ENCODE assay signal across 9 mouse cellular contexts in genomic region chr11:96272024-96272921, GRCm38 (mm10). TPM values are rescaled to one million over a fixed set of nuclear protein-coding genes. Genes with fewer than 3 reads are reported as not detected.
A peak's percentile ranks its signal among the peaks of the same experiment; 100 is the strongest.
DNase-seq lines count a peak whose midpoint lies in the region; ATAC-seq lines count a peak whose summit lies in the region.
"Had no signal": no experiment of that assay in that cellular context is flagged by ENCODE, and none has a peak within 500 bp of the region (broad histone marks: within the 10 kb centered on the region; RNA-seq: fewer than 3 reads in every experiment).

No protein-coding gene starts in this region.

- no peaks in the 10 kb centered on the region for H3K9me3 ChIP-seq in heart, embryonic 10.5 days
- H3K9me3 ChIP-seq in embryonic facial prominence, embryonic 13.5 days, result no peaks in the 10 kb centered on the region
- H3K9me3 ChIP-seq in limb, embryonic 10.5 days (replicated peaks), result no peaks in the 10 kb centered on the region

- no peak for DNase-seq in heart, embryonic 10.5 days (ENCODE audit: low spot score)
- DNase-seq in heart, adult 8-10 months (ENCODE audit: low spot score), result no peak
- DNase-seq in 3134 (ENCODE audit: extremely low read depth, insufficient read length, low spot score), result peak; percentile 79
- DNase-seq in limb, embryonic 10.5 days (ENCODE audit: low spot score), result peak; percentile 69
- no peak for DNase-seq in cerebellum, postnatal 4 days (ENCODE audit: low spot score in 2 of 2)
- DNase-seq in right cerebral cortex, adult 18-20 months, result no peak
- no peak for DNase-seq in thymus, postnatal 14 days

- peaks cover 18% of the 10 kb centered on the region for H3K4me1 ChIP-seq in heart, embryonic 10.5 days
- peaks cover 10% of the 10 kb centered on the region; the same call in 1 of the 2 replicates for H3K4me1 ChIP-seq in embryonic facial prominence, embryonic 13.5 days
- peaks cover 50% of the 10 kb centered on the region for H3K4me1 ChIP-seq in limb, embryonic 10.5 days

- under 1% methylated on average over 58 of the region's 58 CpGs for WGBS in heart, embryonic 10.5 days
- WGBS in embryonic facial prominence, embryonic 13.5 days, result under 1% methylated on average over 58 of the region's 58 CpGs
- WGBS in limb, embryonic 10.5 days, result under 1% methylated on average over 56 of the region's 58 CpGs

- peaks cover 100% of the 10 kb centered on the region for H3K27me3 ChIP-seq in heart, embryonic 10.5 days (ENCODE audit: insufficient read depth, poor library complexity, severe bottlenecking)
- H3K27me3 ChIP-seq in embryonic facial prominence, embryonic 13.5 days, result peaks cover 99% of the 10 kb centered on the region
- H3K27me3 ChIP-seq in limb, embryonic 10.5 days (ENCODE audit: low read depth, poor library complexity, severe bottlenecking), result peaks cover 100% of the 10 kb centered on the region

- no peak overlapping the region for H3K27ac ChIP-seq in heart, embryonic 10.5 days
- H3K27ac ChIP-seq in embryonic facial prominence, embryonic 13.5 days, result no peak overlapping the region
- H3K27ac ChIP-seq in limb, embryonic 10.5 days, result peak overlapping the region; percentile 76

- peak overlapping the region; percentile 18; the same call in 1 of the 2 replicates for H3K4me2 ChIP-seq in embryonic facial prominence, embryonic 13.5 days

- no peak for ATAC-seq in embryonic facial prominence, embryonic 13.5 days (ENCODE audit: insufficient number of reproducible peaks, insufficient read depth, low FRiP score, low TSS enrichment, low read depth)

- peak overlapping the region; percentile 43 for H3K4me3 ChIP-seq in heart, embryonic 10.5 days
- H3K4me3 ChIP-seq in embryonic facial prominence, embryonic 13.5 days, result no peak overlapping the region; the same call in 1 of the 2 replicates
- peak overlapping the region; percentile 50 for H3K4me3 ChIP-seq in limb, embryonic 10.5 days

- no peak overlapping the region for H3K9ac ChIP-seq in embryonic facial prominence, embryonic 13.5 days

- no peaks in the 10 kb centered on the region for H3K36me3 ChIP-seq in heart, embryonic 10.5 days
- H3K36me3 ChIP-seq in embryonic facial prominence, embryonic 13.5 days, result no peaks in the 10 kb centered on the region
- no peaks in the 10 kb centered on the region for H3K36me3 ChIP-seq in limb, embryonic 10.5 days

RNA-seq across cellular contexts. Expression of gene Hoxb9, which starts 1.0 kb away (rescaled TPM):
- polyA plus RNA-seq in heart, embryonic 10.5 days (2016; fragmentation: Nextera tagmentation; extraction: Ambion mirVana), result 0.75 TPM in 1 of 2 replicates, not detected in the other
- total RNA-seq in heart, adult 8-10 months (2022), result not detected
- polyA plus RNA-seq in embryonic facial prominence, embryonic 13.5 days (2015; fragmentation: Nextera tagmentation; extraction: Ambion mirVana), result 0.13 TPM in 1 of 2 replicates, not detected in the other
- 3.4 and 3.8 TPM in 2 replicates for polyA plus RNA-seq in limb, embryonic 10.5 days (2016; fragmentation: Nextera tagmentation; extraction: Ambion mirVana)
- total RNA-seq: common myeloid progenitor, adult 5-6 weeks had no signal

RNA-seq across cellular contexts. Expression of gene Hoxb8, which starts 9.4 kb away (rescaled TPM):
- 0.30 TPM in 1 of 2 replicates, not detected in the other for polyA plus RNA-seq in heart, embryonic 10.5 days (2016; fragmentation: Nextera tagmentation; extraction: Ambion mirVana)
- not detected for total RNA-seq in heart, adult 8-10 months (2022)
- 0.37 TPM in 1 of 2 replicates, not detected in the other for polyA plus RNA-seq in embryonic facial prominence, embryonic 13.5 days (2015; fragmentation: Nextera tagmentation; extraction: Ambion mirVana)
- polyA plus RNA-seq in limb, embryonic 10.5 days (2016; fragmentation: Nextera tagmentation; extraction: Ambion mirVana), result 0.95 and 1.2 TPM in 2 replicates
- total RNA-seq: common myeloid progenitor, adult 5-6 weeks had no signal

RNA-seq across cellular contexts. Expression of gene Hoxb7, which starts 14.2 kb away (rescaled TPM):
- polyA plus RNA-seq in heart, embryonic 10.5 days (2016; fragmentation: Nextera tagmentation; extraction: Ambion mirVana), result 0.11 and 1.3 TPM in 2 replicates
- not detected for total RNA-seq in heart, adult 8-10 months (2022)
- 0.15 TPM in 1 of 2 replicates, not detected in the other for polyA plus RNA-seq in embryonic facial prominence, embryonic 13.5 days (2015; fragmentation: Nextera tagmentation; extraction: Ambion mirVana)
- 7.1 and 10.2 TPM in 2 replicates for polyA plus RNA-seq in limb, embryonic 10.5 days (2016; fragmentation: Nextera tagmentation; extraction: Ambion mirVana)
- total RNA-seq: common myeloid progenitor, adult 5-6 weeks had no signal

RNA-seq across cellular contexts. Expression of gene Hoxb6, which starts 20.0 kb away (rescaled TPM):
- polyA plus RNA-seq in heart, embryonic 10.5 days (2016; fragmentation: Nextera tagmentation; extraction: Ambion mirVana), result 0.42 and 2.2 TPM in 2 replicates
- not detected for total RNA-seq in heart, adult 8-10 months (2022)
- polyA plus RNA-seq in embryonic facial prominence, embryonic 13.5 days (2015; fragmentation: Nextera tagmentation; extraction: Ambion mirVana), result 4.0 TPM in 1 of 2 replicates, not detected in the other
- 6.1 and 7.9 TPM in 2 replicates for polyA plus RNA-seq in limb, embryonic 10.5 days (2016; fragmentation: Nextera tagmentation; extraction: Ambion mirVana)
- total RNA-seq: common myeloid progenitor, adult 5-6 weeks had no signal

RNA-seq across cellular contexts. Expression of gene Hoxb5, which starts 30.9 kb away (rescaled TPM):
- 1.0 and 5.2 TPM in 2 replicates for polyA plus RNA-seq in heart, embryonic 10.5 days (2016; fragmentation: Nextera tagmentation; extraction: Ambion mirVana)
- total RNA-seq in heart, adult 8-10 months (2022), result under 1 TPM in 1 of 4 experiments, not detected in 3; 0.11 TPM
- 6.0 TPM in 1 of 2 replicates, not detected in the other for polyA plus RNA-seq in embryonic facial prominence, embryonic 13.5 days (2015; fragmentation: Nextera tagmentation; extraction: Ambion mirVana)
- 5.5 and 5.9 TPM in 2 replicates for polyA plus RNA-seq in limb, embryonic 10.5 days (2016; fragmentation: Nextera tagmentation; extraction: Ambion mirVana)
- total RNA-seq: common myeloid progenitor, adult 5-6 weeks had no signal

Comparison
In these comparisons a context has a peak if more than half of its experiments do, and no peak if none do; other contexts are left out.
1. DNase-seq: peak in 3134 (single experiment) and limb, embryonic 10.5 days (single experiment); none in heart, embryonic 10.5 days (single experiment), heart, adult 8-10 months (single experiment), cerebellum, postnatal 4 days (0 of 2), right cerebral cortex, adult 18-20 months (single experiment) and thymus, postnatal 14 days (single experiment).